Mouse (Mus musculus): ENCODE measurements at regions not wholly inside any gene's neighbourhood (a gene's known extent, or its start where the extent isn't known, plus 50 kb on each side); places are given as distances from the start of the nearest gene placed in this dataset.

DNA sequence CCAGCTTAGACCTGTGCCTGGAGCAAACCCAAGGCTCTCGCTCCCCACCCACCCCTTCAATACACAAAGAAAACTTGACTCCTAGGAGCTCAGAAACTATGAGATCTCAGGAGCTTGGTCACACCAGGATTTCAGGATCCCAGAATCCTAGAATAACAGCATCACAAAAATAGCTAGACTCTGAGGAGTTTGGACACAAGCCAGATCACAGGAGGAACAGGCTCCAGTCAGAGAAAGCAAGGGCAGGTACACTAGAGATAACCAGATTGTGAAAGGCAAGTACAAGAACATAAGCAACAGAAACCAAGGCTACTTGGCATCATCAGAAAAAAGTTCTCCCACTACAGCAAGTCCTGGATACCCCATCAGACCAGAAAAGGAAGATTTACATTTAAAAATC is 221.5 kb downstream of the Epha7 start:
- no peak for DNase-seq (ENCODE audit: low read depth, low spot score)

DNA sequence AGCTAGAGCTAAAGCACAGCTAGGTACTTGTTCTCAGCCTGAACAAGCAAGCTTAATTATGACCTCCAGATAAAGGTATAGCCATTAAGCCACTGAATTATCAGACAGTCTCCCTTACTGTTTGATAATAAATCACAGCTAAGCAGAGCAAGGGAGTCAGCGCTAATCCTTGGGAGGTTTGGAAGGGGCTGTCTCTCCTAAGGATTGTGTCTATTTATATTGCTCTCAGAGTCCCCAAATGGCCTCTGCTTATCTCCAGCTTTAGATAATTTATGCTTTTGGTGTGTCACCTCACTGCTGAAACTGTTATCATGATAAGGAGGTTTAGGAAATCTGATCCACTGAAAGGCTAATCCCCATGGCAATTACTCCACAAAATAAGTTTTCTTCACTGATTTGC is 227.1 kb downstream of the Epha7 start:
- no peak for DNase-seq (ENCODE audit: low read depth, low spot score)

DNA sequence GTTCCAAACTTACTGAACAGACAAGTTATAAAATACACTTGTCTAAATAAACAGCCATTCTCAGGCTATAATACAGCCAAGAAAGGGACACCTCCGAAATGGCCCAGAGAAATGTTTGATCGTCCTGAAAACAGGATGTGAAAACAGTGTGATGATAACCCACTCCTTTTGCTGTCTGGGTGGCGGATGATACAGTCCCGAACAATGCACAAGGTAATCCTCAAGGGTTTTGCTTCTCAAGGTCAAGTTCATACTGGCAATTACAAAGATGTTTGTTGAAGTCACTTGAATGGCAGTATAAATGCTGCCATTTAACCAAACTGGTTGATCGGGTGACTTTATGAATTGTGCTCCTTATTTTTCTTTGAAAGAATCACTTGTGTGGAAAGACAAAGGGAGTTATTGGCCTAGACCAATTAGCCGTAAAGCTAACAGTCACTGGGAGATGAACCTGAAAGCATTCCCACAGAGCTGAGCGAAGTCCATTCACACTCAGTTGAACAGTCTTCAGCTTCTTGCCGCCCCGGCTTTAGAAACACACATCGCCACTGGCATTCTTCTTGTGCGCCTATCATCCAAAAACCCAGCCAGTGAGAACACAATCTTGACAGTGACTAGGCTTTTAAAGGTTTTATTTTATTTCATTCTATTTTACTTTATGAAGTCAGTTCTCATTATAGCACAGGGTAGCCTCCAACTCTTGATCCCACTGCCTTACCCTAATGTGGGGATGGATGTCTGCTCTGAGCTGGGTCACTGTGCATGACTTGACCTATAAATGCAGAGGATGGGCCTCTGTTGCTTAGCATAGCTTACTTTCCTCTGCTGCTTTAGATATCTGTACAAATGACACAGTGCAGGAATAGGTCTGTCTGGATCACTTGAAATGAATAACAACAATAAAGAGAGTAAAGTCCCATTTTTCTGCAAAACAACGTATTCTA is 256.0 kb downstream of the Epha7 start:
- DNase-seq (ENCODE audit: low read depth, low spot score): no peak

DNA sequence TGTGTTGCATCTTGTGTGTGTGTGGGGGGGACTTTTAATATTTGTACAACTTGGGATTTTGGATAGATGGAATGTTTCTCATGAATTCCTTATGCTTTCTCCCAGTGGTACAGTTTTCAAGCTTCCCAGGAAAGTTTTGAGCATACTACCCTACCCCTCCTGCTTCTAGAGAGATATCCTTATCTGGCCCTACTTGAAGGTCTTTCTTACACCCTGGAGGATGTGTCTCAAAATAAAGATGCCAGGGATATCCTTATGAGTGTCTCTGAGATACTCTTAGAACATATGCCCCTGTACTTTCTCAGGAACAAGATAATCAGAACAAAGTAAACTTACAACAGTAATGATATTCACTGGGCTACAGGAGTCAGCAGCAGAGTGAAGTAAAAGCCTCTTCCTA is 261.3 kb downstream of the Epha7 start:
- DNase-seq (ENCODE audit: low read depth, low spot score): no peak

DNA sequence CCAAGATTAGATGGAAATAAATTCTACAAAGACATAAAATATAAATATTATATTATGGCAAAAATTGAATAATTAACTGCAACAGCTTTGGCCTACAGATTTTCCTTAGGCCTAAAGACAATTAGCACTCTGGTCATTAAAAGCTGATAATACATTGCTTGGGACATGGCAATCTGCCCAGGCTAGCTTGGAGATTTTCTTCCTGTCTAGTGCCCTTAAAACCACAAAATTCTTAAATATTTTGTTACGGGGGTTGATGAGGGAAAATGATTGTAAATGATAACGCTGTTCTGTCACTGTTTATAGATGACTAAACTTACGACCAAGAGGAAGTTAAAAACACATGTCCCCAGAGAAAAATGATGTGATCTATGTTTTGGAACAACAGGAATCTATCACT is 261.9 kb downstream of the Epha7 start:
- no peak for DNase-seq (ENCODE audit: low read depth, low spot score)

DNA sequence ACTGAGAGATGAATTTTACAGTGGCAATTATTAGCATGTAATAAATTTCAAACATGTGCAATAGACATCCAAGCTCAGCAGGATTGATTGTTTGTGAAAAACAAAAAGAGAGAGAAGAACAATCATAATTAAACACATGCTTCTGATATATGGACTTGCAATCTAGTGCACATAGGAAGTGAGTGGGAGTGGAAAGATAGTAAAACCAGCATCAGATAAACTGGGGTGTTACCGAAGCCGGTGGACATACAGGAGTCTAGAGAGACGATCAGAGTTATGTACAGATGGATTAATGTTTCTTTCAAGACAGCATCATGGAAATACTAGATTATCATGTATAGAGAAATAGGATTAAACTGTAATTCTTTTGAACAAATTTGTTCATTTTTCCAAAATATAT is 263.8 kb downstream of the Epha7 start:
- DNase-seq (ENCODE audit: low read depth, low spot score): no peak

DNA sequence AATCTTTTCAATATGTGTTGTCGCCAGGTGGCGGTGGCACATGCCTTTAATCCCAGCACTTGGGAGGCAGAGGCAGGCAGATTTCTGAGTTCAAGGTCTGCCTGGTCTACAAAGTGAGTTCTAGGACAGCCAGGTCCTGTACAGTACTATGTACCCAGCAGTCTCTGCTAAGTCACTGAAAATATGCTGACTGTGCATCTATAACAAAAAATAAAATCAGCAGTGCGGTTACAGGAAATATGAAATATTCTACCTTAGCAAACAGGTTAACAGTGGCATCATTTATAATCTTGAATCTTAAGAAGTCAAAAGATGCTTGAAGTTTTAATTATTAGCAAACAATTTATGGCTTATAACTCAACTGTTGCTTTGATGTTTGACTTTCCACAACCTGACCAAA is 265.5 kb downstream of the Epha7 start:
- DNase-seq (ENCODE audit: low read depth, low spot score): no peak

DNA sequence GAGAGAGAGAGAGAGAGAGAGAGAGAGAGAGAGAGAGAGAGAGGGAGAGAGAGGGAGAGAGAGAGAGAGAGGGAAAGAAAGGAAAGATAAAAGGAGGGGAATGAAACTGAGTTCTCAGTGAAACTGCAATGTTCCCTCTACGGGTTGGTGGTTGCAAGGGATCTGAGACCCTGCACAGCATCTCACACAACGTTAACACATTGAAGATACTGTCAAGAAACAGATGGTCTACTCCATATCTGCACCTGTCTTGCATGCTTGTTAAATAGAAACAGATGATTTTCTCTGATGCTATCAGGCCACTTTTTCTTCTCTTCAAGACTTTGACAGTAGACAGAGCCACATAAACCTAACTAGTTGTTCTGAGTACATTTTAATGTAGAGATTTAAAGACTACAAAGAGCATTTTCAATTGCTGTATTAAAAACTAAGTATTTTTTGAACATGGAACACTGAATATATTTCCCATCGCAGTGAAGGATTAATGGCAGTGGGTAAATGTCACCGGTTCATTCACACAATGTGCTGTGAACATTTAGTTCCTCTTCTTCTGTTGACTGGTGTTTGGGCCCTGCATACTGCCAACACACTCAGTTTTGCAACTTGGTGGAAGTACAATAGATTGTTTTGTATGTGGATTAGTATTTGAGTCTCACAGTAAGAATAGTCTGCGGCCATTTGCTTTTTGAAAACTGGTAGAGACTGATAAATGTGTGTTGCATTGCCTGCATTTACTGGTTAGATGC is 270.8 kb downstream of the Epha7 start:
- DNase-seq (ENCODE audit: low read depth, low spot score): no peak

DNA sequence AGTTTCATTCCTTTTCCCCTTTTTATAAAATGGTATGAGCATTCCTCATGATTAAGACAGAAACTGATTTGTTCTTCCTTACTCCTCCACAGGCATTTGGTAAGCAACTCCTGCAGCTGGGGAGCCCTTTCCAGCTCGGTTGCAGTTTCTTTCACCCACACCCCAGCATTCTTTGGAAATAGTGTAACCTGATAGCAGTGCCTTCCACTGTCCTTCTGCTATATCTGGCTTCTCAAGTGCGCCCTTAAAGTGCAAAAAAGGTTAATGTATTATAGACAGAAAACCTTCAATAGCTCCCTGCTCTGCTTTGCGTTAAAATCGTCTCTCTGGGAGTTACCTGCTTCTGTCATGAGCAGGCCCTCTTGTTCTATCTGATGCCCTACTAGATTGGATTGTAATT is 278.0 kb downstream of the Epha7 start:
- DNase-seq (ENCODE audit: low read depth, low spot score): no peak

DNA sequence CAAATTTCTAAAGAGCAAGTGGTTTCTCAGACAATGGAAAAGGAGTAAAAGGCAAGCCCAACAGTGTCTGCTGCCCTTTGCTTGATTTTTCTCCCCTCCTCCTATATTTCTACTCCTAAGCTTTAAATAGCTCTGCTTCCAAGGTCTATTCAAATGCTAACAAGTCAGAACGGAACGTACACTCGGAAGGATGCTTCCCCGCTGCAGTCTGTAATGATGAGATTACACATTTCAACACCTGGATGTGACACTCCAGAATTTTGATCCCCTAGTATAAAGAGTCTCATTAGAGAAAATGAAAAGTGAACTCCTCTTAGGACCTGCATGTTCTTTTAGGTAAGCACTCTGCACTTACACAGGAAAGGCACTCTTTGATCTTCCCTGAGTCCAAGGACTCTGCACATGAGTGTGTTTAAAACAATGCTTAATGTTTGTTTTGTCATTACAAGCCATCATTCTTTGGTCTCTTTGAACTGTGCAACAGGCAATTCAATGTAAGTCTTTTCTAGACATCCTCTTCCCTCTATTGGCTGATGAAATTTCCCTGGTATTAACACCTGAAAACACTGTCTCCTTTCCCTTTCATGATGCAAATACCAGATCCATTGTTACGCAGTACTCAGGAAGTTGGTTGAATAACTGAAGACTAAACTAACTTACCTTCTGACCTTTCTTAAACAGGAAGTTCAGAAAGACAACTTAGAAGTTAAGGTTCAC is 278.7 kb downstream of the Epha7 start:
- DNase-seq (ENCODE audit: low read depth, low spot score): no peak

DNA sequence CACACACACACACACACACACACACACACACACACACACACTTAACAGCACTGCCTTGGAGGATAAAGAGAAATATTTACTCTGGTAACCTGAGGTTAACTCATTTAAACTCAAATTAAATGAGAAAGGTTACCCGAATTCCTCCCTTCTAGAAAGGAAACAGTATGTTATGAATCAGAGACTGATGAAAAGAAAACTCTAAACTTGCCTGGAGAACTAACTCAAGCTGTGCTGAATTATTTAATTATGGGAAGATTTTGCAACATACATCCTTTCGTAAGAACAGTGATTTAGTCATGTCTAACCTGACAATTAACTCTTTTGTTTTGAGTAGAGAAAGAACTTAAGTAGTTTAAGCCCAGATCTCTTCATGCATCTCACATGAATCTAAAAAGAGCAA is 289.4 kb downstream of the Epha7 start:
- DNase-seq (ENCODE audit: low read depth, low spot score): no peak

DNA sequence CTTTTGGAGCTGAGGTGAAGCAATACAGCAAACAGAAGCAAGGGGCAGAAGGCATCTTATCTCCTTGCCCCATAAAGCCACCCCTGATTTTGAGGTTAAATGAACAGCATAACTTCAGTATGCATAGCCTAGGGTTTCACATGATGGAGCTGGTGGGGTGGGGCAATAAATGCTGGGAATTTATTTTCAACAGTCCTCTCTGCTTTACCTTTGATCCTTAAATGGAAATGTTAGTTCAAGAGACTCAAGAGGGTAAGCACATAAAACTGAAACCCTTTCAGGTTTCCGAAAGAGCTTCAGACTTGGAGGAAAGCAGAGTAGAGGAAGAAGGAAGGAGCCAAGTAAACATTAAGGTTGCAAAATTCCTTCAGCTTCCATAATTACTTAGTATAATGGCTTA is 290.5 kb downstream of the Epha7 start:
- no peak for DNase-seq (ENCODE audit: low read depth, low spot score)

DNA sequence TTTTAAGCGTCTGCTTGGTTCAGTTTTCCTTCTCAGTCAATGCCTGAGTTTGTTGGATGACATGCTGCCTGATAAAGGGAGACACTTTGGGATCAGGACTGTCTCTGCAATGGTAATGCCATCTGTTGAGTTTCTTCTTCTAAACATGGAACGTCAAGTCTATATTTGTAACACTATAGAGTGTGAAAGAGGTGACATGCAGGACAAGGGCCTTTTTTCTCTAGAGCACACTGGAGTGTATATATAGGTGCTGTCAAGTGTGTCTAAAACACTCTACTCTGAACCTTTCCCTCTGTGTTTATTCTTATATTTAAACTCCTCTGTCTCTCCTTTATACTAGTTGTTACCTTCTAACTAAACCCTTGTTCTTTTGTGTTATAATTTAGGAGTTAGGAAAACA is 299.6 kb downstream of the Epha7 start:
- no peak for DNase-seq (ENCODE audit: low read depth, low spot score)

DNA sequence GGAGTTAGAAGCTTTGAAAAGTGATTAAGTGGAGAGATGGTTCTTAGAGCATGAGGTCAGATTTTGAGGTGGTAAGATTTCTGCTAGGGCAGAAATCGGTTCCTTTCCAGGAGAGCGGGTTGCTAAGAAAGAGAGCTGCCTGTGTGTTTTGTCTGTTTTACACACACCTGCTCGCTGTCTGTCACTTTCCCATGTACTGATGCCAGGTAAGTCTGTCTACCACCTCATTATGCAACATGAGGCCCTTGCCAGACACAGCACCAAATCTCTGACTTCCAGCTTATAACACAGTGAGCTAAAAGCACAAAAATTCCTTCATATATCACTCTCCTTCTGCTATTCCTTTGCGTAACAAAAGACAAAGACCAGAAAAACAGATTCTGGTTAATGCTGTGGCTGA is 304.1 kb downstream of the Epha7 start:
- DNase-seq (ENCODE audit: low read depth, low spot score): no peak

DNA sequence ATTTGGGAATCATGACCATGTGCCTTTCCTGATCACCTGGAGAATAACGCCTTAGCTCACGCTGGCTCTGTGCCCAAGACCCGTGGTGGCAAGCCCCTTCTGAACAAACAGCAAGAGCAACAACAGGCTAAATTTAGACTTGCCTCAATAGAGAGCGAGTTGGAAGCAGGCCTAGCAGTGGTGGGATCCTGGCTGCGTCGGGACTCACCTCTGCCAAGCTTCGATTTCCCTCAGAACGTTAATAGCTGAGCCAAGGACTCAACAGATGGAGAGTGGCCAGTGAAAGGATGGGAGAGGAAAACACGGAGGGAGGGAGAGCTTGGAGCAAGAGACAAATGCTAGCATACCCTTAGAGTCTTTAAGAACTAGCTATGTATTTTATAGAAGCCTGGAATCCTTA is 305.0 kb downstream of the Epha7 start:
- DNase-seq (ENCODE audit: low read depth, low spot score): no peak

DNA sequence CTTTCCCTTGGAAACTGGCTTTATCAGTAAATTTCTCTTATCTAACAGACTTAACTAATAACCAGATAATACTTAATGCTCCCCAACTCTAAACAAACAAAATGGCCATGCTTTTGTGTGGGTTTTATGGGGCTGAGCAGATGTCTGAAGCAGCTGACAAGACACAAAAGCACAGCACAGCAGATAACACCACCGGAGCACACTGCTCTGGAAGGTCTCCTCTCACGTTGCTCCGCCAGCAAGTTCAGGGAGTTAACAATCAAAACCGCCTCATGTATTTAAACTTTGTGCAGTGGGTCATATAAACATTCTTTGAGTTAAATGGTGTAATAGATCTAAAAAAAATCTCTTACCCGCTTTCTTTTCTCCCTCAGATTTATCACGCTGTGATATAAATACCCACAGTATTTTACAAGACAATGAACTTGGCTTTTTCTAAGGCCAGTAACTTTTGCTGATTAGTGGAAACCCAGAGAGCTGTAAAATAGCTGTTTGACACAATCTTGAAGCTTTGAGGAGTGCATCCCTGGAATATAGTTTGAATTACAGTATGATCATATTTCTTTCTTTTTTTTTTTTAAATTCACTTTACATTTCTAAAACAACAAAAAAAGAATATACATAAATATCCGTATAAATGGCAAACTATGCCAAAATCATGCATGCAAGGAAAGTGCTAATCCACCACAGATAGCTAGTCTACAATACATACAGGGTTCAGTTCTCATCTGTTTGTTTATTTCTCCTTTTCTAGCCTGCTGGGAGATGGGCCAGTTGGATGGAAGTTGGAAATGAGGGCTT is 305.9 kb downstream of the Epha7 start:
- no peak for DNase-seq (ENCODE audit: low read depth, low spot score)

DNA sequence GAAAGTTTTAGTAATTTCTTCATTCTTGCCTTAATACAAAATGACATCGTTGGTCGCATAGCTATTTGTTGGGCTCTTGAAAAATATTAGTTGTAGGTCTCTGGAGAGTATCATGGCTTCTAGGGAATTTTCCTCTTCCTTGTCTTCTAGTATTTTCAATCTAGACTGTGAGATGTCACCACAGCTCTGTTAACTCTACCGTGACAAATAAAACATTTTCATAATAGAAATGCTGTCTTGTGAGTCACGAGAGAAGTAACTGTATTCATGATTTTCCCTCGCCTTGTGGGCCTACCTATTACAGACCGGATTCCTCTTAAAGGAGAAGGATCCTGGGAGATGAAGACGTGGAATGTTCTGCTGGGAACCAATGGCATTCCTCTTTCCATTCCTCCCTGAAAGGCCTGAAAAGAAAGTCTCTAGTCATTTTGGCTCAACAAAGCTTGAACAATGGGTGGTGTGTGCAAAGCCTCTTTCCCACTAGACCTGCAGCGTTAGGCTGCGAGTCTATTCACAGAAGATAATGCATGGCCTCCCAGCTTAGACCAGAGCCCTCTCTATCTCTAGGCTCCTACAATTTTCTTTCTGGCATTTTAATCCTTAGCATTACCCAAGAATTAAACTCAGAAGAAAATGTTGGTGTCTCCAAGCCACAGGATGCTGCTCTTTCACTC is 306.7 kb downstream of the Epha7 start:
- no peak for DNase-seq (ENCODE audit: low read depth, low spot score)

DNA sequence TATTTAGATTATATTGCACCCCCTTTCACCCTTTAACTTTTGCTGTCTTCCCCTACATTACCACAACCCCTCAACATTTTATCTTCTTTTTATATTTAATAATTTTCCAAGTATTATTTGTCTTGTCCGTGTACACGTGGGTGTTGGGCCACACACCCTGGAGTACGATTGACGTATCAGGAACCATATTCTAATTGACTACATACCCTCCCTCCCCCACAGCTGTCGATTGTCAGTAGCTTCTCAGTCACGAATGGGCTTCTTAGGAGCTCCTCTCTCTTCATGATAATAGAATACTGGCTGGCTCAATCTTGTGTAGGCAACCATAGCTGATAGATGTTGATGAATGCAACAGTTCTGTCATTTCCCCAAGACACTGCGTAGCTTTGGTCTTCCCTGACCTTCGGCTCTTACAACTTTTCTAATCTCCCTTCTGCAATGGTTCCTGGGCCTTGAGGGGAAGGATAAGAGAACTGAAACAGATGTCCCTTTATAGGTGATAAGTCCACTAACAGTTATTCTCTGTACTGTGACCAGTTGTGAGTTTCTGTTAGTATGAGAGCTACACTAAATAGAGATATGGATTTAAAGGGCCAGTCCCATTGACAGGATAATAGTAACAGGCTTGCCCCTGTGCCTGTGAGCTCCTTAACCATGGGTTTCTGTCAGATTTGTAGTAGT is 310.9 kb downstream of the Epha7 start:
- DNase-seq (ENCODE audit: low read depth, low spot score): no peak

DNA sequence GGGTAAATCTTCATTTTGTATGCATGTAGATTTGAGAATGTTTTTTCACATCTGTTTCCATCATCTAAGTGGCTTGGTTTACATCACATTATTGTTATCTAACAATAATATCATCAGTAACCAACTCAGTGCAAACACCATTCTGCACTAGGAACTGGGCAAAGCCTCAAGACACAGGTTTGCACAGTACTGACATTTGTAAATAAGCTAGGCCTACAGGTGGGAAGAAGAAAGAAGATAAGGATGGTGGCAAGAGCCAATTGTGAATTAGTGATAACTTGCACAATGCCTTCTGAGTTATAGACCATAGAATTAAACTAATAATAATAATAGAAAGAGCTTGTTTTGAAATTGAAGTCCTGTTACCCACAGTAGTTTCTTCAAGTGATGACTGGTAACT is 317.6 kb downstream of the Epha7 start:
- DNase-seq (ENCODE audit: low read depth, low spot score): no peak
